Mouse (Mus musculus) kidney, embryonic 14.5 days (tissue): ENCODE data around the gene Snx29. TPM values are rescaled to one million over a fixed set of nuclear protein-coding genes. Genes with fewer than 3 reads are reported as not detected.

Experiments used
- ATAC-seq: fragments of 200-750 bp; cut with Nextera tagmentation; 2 replicates; pipeline ENCODE4 v1.8.0; 2017; ENCODE audit warnings: moderate number of reproducible peaks, mild to moderate bottlenecking, moderate TSS enrichment, moderate library complexity; ENCODE audit not compliant: low FRiP score, low TSS enrichment
- H3K27ac ChIP-seq: fragments of 300-500 bp; sonication (generic); 2 replicates; pipeline ENCODE4 v1.5.1; 2014; ENCODE audit warnings: low read depth, mild to moderate bottlenecking, low read length, moderate library complexity, mixed read lengths
- H3K27me3 ChIP-seq: fragments of 300-500 bp; sonication (generic); 2 replicates; pipeline ENCODE4 v1.6.1; 2014; ENCODE audit warnings: mild to moderate bottlenecking, low read length; ENCODE audit not compliant: control insufficient read depth, insufficient read depth
- H3K36me3 ChIP-seq: fragments of 300-500 bp; sonication (generic); 2 replicates; pipeline ENCODE4 v1.6.1; 2014; ENCODE audit warnings: low read length, mixed read lengths; ENCODE audit not compliant: control insufficient read depth, insufficient read depth
- H3K4me1 ChIP-seq: fragments of 300-500 bp; sonication (generic); 2 replicates; pipeline ENCODE4 v1.6.1; 2014; ENCODE audit warnings: low read length, mixed read lengths; ENCODE audit not compliant: control insufficient read depth, insufficient read depth
- H3K4me2 ChIP-seq: fragments of 300-500 bp; sonication (generic); replicated peaks from 2 replicates; pipeline ENCODE4 v1.6.1; 2014; ENCODE audit warnings: low read depth, mild to moderate bottlenecking, low read length
- H3K4me3 ChIP-seq: fragments of 300-500 bp; sonication (generic); 2 replicates; pipeline ENCODE4 v1.5.1; 2014; ENCODE audit warnings: mild to moderate bottlenecking, low read length
- H3K9ac ChIP-seq: fragments of 300-500 bp; sonication (generic); 2 replicates; pipeline ENCODE4 v1.6.1; 2014; ENCODE audit warnings: low read depth, mild to moderate bottlenecking, low read length, moderate library complexity
- H3K9me3 ChIP-seq: fragments of 300-500 bp; sonication (generic); 2 replicates; pipeline ENCODE4 v1.6.1; 2016; ENCODE audit warnings: low read length; ENCODE audit not compliant: control insufficient read depth
- WGBS: fragments of 180-500 bp; shearing (Covaris S2); extraction: QIAGEN DNeasy Blood & Tissue Kit; methylation state at CpG from one replicate; pipeline ENCODE4 v1.1.7; 2014; 5-methylcytosine and 5-hydroxymethylcytosine counted together
- polyA plus RNA-seq: library from polyadenylated mRNA; unstranded; fragments of >200 nt; fragmentation: Nextera tagmentation; extraction: Ambion mirVana; gene quantifications from 2 replicates; pipeline ENCODE4 v1.2.1, GENCODE M21; 2014

Gene Snx29
- polyA plus RNA-seq, 1 experiment from 2014 or later, result 17.7 TPM

DNA sequence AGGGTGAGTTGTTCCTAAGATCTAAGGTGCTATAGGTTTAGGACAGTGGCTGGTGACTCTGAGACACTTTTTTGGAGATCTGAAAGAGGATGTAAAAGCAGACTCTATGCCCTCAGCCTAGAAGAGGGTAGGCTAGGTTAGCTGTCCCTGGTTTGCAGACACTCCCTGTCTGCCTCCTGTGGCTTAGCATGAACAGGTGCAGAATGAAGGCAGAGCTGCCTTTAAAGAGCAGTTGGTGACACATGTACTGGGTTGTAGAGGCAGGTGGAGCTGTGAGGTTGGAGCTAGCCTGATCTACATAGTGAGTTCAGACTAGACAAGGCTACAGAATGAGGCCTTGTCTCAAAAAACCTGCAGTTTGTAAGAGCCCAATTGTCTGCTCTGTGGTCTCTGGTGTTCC lies 427.9 kb downstream of the Snx29 start:
- no peak for ATAC-seq
- Histone ChIP-seq H3K4me2 (no peak overlapping the region), H3K9me3 (no peaks in the 10 kb centered on the region), H3K4me3 (no peak overlapping the region), H3K36me3 (no peaks in the 10 kb centered on the region), H3K4me1 (no peaks in the 10 kb centered on the region), H3K27ac (no peak overlapping the region), H3K9ac (no peak overlapping the region), H3K27me3 (no peaks in the 10 kb centered on the region)

DNA sequence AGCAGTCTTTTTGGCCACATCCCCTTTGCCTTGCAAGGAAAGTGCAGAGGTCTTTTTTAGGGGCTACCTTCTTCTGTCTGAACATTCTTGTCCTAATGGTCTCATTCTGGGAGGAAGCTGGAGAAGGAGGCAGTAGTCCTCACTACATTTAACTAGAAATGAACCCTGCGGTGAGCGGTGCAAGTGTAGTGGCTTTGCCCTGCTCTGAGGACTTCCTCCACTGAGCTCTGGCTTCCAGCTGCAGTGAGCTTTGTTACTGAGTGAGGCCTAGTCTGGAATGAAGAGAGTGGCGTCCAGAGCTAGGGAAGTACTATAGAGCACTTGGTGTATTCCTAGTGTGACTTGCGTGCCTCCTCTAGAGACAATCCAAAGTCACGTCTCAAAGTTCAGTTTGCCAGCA lies 429.8 kb downstream of the Snx29 start:
- ATAC-seq, result no peak
- Histone ChIP-seq H3K9me3 (no peaks in the 10 kb centered on the region), H3K4me2 (no peak overlapping the region), H3K36me3 (no peaks in the 10 kb centered on the region), H3K27ac (no peak overlapping the region), H3K27me3 (no peaks in the 10 kb centered on the region), H3K4me3 (no peak overlapping the region), H3K9ac (no peak overlapping the region), H3K4me1 (no peaks in the 10 kb centered on the region)
- 90% methylated on average over 5 of the region's 5 CpGs for WGBS

DNA sequence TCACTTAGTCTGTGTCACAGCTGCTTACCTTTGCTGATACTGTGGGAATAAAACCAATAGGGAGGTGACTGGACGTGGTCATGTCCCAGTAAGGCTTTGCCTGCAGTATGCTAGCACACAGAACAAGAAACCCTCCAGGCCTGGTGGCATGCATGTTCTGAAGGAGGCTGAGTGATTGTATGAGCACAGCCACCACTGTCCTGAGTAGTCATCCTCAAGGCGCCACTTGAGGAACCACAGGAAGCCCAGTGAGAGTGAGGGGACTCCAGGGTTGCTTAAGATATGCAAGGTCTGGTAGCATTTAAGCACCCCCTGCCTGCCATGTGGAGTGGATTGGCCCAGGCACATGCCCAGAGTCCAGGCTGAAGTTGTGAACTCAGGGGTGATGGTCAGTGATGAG lies 430.8 kb downstream of the Snx29 start:
- no peak overlapping the region for H3K4me3 ChIP-seq
- H3K27me3 ChIP-seq, result no peaks in the 10 kb centered on the region
- H3K4me1 ChIP-seq, result no peaks in the 10 kb centered on the region
- H3K9ac ChIP-seq, result no peak overlapping the region
- H3K4me2 ChIP-seq, result no peak overlapping the region
- no peaks in the 10 kb centered on the region for H3K9me3 ChIP-seq
- WGBS, result 83% methylated on average over 2 of the region's 2 CpGs
- H3K27ac ChIP-seq, result no peak overlapping the region
- no peak for ATAC-seq
- no peaks in the 10 kb centered on the region for H3K36me3 ChIP-seq

DNA sequence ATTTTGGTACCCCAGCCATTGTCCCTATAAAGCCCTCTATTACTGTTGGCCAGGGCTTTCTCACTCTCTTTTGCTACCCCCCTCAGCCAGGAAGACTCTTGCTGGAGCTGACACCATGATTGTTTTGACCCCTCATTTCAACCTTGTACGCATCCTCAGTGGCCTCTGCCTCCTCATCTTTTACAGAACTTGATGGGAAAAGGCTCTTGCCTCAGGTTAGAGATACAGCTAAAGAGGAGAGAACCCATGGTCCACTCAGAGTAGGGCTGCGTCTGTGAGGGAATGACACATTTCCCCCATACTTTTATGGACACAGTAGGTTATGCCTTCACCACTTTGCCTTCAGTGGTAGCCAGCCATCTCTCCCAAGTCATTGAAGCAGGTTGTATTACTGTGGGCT lies 431.4 kb downstream of the Snx29 start:
- Histone ChIP-seq H3K27me3 (no peaks in the 10 kb centered on the region), H3K27ac (no peak overlapping the region), H3K4me1 (no peaks in the 10 kb centered on the region), H3K4me3 (no peak overlapping the region), H3K9me3 (no peaks in the 10 kb centered on the region), H3K36me3 (no peaks in the 10 kb centered on the region), H3K9ac (no peak overlapping the region), H3K4me2 (no peak overlapping the region)
- ATAC-seq, result no peak
- 92% methylated on average over 2 of the region's 2 CpGs for WGBS

DNA sequence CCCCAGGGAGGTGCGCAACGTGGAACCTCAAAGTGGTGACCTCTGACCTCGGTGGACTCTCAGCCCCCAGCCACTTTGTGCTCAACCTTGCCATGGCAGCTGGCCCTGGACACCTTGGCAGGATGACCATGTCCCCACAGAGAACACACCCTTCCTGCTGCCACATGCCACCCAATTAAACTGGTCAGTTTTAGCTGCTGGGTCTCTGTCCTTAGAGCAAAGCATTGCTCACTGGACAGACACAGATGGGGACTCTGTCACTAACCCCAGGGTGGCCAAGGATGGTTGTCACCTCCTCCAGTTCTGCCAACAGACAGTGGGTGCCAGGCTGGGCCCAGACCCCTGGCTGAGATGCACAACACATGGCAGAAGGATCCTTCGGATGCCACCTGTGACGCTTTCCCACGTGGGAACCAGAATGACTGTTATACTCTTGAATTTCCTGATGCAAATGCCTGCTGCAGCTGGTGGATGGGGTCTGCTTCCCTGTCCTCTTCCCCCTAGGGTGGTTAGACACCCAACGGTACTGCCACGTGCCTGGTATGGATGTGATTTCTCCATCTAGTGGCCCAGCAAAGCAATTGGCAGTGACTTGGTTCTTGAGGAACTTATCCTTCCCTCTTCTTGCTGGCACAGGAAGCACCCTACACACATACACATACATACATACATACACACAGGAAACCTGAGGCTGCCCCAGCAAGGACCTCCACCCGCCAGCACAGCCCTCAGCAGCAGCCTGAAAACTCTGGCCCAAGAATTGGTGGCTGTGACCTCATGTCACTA lies 432.8 kb downstream of the Snx29 start:
- WGBS, result 84% methylated on average over 9 of the region's 9 CpGs
- Histone ChIP-seq H3K27me3 (no peaks in the 10 kb centered on the region), H3K36me3 (no peaks in the 10 kb centered on the region), H3K9me3 (no peaks in the 10 kb centered on the region), H3K9ac (no peak overlapping the region), H3K4me2 (no peak overlapping the region), H3K4me3 (no peak overlapping the region), H3K27ac (no peak overlapping the region), H3K4me1 (no peaks in the 10 kb centered on the region)
- no peak for ATAC-seq

DNA sequence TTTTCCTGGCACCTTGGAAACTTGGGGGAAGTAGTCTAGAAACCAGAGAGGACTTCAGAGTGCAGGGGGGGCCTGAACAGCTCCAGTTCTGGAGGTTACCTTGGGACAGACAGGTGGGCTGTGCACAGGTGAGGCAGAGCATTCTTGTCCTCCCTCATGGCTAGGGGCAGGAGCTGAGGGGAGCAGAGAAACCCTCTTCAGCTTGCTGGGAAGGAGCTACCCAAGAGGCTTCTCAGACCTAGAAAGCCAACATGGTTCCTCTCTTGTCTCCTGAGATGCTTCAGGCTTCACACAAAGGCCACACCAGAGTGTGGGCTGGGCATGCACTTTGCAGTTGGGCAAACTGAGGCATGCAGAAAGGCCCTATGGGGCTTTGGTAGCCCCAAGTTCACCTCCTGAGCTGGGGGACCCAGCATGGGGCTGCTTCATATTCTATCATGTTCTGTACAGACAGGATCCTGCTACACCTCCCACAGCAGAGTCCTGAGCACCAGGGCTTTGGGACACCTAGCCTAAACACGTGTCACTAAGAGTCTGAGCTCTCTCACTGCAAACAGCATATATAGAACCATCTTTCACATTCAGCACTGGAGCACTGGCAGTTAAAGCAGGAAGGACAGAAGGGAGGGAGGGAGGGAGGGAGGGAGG lies 434.0 kb downstream of the Snx29 start:
- H3K36me3 ChIP-seq, result no peaks in the 10 kb centered on the region
- H3K4me1 ChIP-seq, result no peaks in the 10 kb centered on the region
- no peak overlapping the region for H3K4me2 ChIP-seq
- H3K27ac ChIP-seq, result no peak overlapping the region
- no peaks in the 10 kb centered on the region for H3K27me3 ChIP-seq
- no peak overlapping the region for H3K9ac ChIP-seq
- H3K4me3 ChIP-seq, result no peak overlapping the region
- ATAC-seq, result no peak
- H3K9me3 ChIP-seq, result no peaks in the 10 kb centered on the region
- 71% methylated on average over 1 of the region's 1 CpGs for WGBS

DNA sequence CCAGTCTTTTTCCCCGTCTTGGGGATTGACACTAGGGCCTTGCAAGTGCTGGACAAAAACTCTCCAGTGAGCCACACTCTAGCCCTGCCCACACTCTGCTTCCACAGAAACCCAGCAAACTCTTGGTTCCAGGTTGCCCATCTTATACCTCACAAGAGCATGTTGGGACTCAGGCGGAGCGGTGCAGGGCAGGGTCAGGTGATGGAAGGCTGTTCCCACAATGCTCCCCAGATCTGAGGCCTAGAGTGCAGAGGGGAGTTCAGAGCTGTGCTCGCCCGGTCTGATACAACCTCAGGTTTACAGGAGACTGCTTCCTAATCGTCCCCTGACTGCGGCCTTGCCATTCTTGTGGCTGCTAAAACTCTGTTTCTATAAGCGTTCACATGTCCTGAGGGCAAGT lies 434.8 kb downstream of the Snx29 start:
- WGBS, result 88% methylated on average over 8 of the region's 8 CpGs

DNA sequence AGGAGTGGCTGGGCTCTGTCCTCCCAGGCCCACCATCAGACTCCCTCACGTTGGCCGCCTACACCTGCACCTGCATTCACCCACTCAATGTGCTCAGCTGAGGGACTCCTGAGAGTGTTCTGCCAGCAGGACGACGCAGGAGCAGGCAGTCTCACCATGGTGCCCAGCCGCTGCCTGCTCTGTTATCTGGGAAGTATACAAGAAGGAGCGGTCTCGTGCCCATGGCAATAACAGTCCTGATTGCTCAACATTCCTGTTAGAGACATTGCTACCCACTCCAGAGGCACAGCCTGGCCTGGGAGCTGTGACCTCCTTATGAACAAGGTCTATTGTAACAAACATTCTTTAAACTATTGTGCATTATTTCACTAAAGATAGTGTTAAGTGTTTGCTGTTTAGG lies 435.2 kb downstream of the Snx29 start:
- Histone ChIP-seq H3K27me3 (no peaks in the 10 kb centered on the region), H3K4me1 (no peaks in the 10 kb centered on the region), H3K9ac (no peak overlapping the region), H3K4me3 (no peak overlapping the region), H3K4me2 (no peak overlapping the region), H3K9me3 (no peaks in the 10 kb centered on the region), H3K36me3 (no peaks in the 10 kb centered on the region), H3K27ac (no peak overlapping the region)
- no peak for ATAC-seq
- 87% methylated on average over 7 of the region's 7 CpGs for WGBS

More for the DNA sequence above, 434.8 kb downstream of the Snx29 start:
- Histone ChIP-seq H3K4me1 (no peaks in the 10 kb centered on the region), H3K27me3 (no peaks in the 10 kb centered on the region), H3K9me3 (no peaks in the 10 kb centered on the region), H3K27ac (no peak overlapping the region), H3K36me3 (no peaks in the 10 kb centered on the region), H3K9ac (no peak overlapping the region), H3K4me2 (no peak overlapping the region), H3K4me3 (no peak overlapping the region)
- ATAC-seq, result no peak

DNA sequence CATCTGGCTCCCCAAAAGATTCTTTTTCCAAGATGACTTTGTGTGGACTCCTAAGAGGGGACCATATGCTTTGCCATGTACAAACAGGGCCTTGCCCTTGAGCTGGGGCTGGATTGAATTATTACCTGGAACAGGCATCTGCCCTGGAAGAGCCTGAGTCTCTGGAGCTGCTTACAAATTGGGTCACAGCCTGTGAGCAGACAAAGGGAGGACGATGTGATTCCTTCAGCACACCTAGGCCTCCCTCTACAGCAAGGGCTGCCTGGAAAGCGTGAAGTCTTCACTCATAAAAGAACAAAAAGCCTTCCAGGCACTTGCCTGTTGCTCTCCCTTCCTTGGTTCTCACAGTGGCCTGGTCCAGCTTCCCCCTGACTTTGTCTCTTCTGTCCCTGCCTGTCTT lies 449.6 kb downstream of the Snx29 start:
- Histone ChIP-seq H3K9ac (no peak overlapping the region), H3K4me1 (no peaks in the 10 kb centered on the region), H3K36me3 (no peaks in the 10 kb centered on the region), H3K4me2 (no peak overlapping the region), H3K27me3 (no peaks in the 10 kb centered on the region), H3K27ac (no peak overlapping the region), H3K9me3 (peaks cover 5% of the 10 kb centered on the region; the same call in 1 of the 2 replicates), H3K4me3 (no peak overlapping the region)
- 47% methylated on average over 2 of the region's 2 CpGs for WGBS
- ATAC-seq, result no peak
